ENCODE assay signal across 8 mouse cellular contexts in the genomic region with DNA sequence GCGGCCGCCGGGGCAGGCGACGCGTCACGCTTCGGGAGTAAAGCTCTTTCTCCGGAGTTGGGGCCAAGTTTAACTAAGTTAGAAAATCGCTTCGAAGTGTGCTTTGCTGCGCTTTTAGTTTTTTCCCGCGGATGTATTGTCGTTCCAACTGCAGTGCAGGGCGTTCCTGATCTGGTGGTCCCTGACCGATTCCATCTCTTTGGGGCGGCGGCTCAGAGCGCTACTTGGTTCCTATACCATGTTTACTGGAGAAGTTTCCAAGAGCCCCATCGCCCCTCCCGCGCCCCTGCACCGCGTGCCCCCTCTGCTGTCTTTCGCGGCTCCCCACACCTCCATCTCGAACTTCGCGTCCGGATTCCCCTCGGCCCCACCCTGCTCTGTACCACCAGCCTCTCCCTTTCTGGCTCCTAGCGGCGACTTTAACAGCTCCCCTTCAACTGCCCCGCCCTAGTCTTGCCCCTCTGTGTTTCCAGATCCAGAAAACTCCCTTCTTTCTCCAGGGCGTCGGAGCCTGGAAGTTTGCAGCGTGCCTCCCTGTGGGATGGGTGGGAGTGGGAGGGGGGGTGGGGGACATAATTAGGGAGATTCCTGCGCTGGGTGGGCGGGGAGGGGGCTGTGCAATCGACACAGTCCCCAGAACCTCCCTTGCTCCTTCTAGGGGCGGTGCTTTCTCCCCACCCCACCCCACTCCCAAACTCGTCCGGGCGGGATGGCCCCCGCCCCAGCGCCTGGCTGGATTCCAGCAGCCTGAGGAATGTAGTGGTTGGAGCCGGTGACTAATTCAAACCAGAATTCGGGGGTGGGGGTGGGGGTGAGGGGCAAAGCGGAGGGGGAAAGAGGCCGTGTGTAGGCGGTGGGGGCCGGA. TPM values are rescaled to one million over a fixed set of nuclear protein-coding genes. Genes with fewer than 3 reads are reported as not detected.
DNase-seq lines count a peak whose midpoint lies in the region; ATAC-seq and TF ChIP-seq lines count a peak whose summit lies in the region.

No protein-coding gene starts in this region.

- peak in 1 of 2 experiments; percentile 34 for DNase-seq in spleen, adult 2 months (ENCODE audit: low read depth in 1 of 2, low spot score in 2 of 2)
- no peak for DNase-seq in spleen, adult 12 weeks (ENCODE audit: low spot score)
- peak; percentile 96 for DNase-seq in kidney, postnatal 10 days
- DNase-seq in splenic B cell, adult 2 months (ENCODE audit: low read depth, low spot score) = peak; percentile 69
- DNase-seq in left cerebral cortex, adult 8-10 months (ENCODE audit: low spot score in 2 of 2) = no peak

- 1% methylated on average over 52 of the region's 53 CpGs for WGBS in spleen, adult 2 months
- under 1% methylated on average over 53 of the region's 53 CpGs for WGBS in embryonic facial prominence, embryonic 13.5 days
- 1% methylated on average over 53 of the region's 53 CpGs for WGBS in heart, embryonic 15.5 days

- TF ChIP-seq CTCF in spleen, adult 2 months (IDR thresholded peaks at IDR 0.05; ENCODE audit: extremely low read depth, insufficient read depth, insufficient read length, insufficient replicate concordance) = peak; percentile 5; the same call in 1 of the 2 replicates

- H3K4me1 ChIP-seq in spleen, adult 2 months (ENCODE audit: control insufficient read depth, insufficient read depth, insufficient read length) = peaks cover 21% of the 10 kb centered on the region
- H3K4me1 ChIP-seq in embryonic facial prominence, embryonic 13.5 days = peaks cover 66% of the 10 kb centered on the region
- peaks cover 73% of the 10 kb centered on the region for H3K4me1 ChIP-seq in heart, embryonic 15.5 days (replicated peaks)

- peaks cover 6% of the 10 kb centered on the region for H3K27me3 ChIP-seq in spleen, adult 2 months (ENCODE audit: control insufficient read depth, insufficient read depth, low read length)
- H3K27me3 ChIP-seq in embryonic facial prominence, embryonic 13.5 days = no peaks in the 10 kb centered on the region
- no peaks in the 10 kb centered on the region for H3K27me3 ChIP-seq in heart, embryonic 15.5 days
- no peaks in the 10 kb centered on the region for H3K27me3 ChIP-seq in splenic B cell, adult 2 months (ENCODE audit: control insufficient read depth, insufficient read depth, low read length, poor library complexity, severe bottlenecking)

- peak overlapping the region; percentile 73 for H3K4me3 ChIP-seq in spleen, adult 2 months (ENCODE audit: extremely low read depth, insufficient read depth, insufficient read length)
- peak overlapping the region; percentile 91 for H3K4me3 ChIP-seq in embryonic facial prominence, embryonic 13.5 days
- peak overlapping the region; percentile 78 for H3K4me3 ChIP-seq in heart, embryonic 15.5 days

- H3K4me2 ChIP-seq in embryonic facial prominence, embryonic 13.5 days = peak overlapping the region; percentile 79
- H3K4me2 ChIP-seq in heart, embryonic 15.5 days = peak overlapping the region; percentile 70

- peak; percentile 85 for ATAC-seq in embryonic facial prominence, embryonic 13.5 days (ENCODE audit: insufficient number of reproducible peaks, insufficient read depth, low FRiP score, low TSS enrichment, low read depth)
- ATAC-seq in heart, embryonic 15.5 days (replicated peaks; ENCODE audit: insufficient number of reproducible peaks, insufficient read depth, low FRiP score, low read depth) = peak; percentile 74
- peak; percentile 32 for ATAC-seq in megakaryocyte, adult 5-6 weeks (ENCODE audit: poor library complexity, severe bottlenecking)

- H3K36me3 ChIP-seq in spleen, adult 2 months (ENCODE audit: control insufficient read depth, insufficient read depth, low read length) = no peaks in the 10 kb centered on the region
- no peaks in the 10 kb centered on the region for H3K36me3 ChIP-seq in embryonic facial prominence, embryonic 13.5 days
- H3K36me3 ChIP-seq in heart, embryonic 15.5 days = no peaks in the 10 kb centered on the region
- no peaks in the 10 kb centered on the region for H3K36me3 ChIP-seq in splenic B cell, adult 2 months (ENCODE audit: control insufficient read depth, insufficient read depth, low read length, poor library complexity, severe bottlenecking)

- TF ChIP-seq POLR2A in spleen, adult 2 months (IDR thresholded peaks at IDR 0.05; ENCODE audit: low read depth, low read length) = no peak

- H3K9me3 ChIP-seq in embryonic facial prominence, embryonic 13.5 days = no peaks in the 10 kb centered on the region
- no peaks in the 10 kb centered on the region for H3K9me3 ChIP-seq in heart, embryonic 15.5 days (replicated peaks)

- H3K27ac ChIP-seq in spleen, adult 2 months (ENCODE audit: insufficient read depth, low read length) = peak overlapping the region; percentile 77
- peak overlapping the region; percentile 100 for H3K27ac ChIP-seq in embryonic facial prominence, embryonic 13.5 days
- H3K27ac ChIP-seq in heart, embryonic 15.5 days = peak overlapping the region; percentile 97

- H3K9ac ChIP-seq in embryonic facial prominence, embryonic 13.5 days = peak overlapping the region; percentile 97
- H3K9ac ChIP-seq in heart, embryonic 15.5 days = peak overlapping the region; percentile 89

RNA-seq across cellular contexts. Expression of a gene that starts 0.7 kb away (rescaled TPM):
- 6.9 and 8.0 TPM in 2 replicates for polyA plus RNA-seq in spleen, adult 2 months (2012; rRNA removed)
- 51.0 and 57.8 TPM in 2 replicates for polyA plus RNA-seq in embryonic facial prominence, embryonic 13.5 days (2015; fragmentation: Nextera tagmentation; extraction: Ambion mirVana)
- polyA plus RNA-seq in heart, embryonic 15.5 days (2015; fragmentation: Nextera tagmentation; extraction: Ambion mirVana) = 31.4 and 38.4 TPM in 2 replicates
- 372 and 397 TPM in 2 replicates for total RNA-seq in megakaryocyte, adult 5-6 weeks (2015)
- total RNA-seq in megakaryocyte, adult 5-6 weeks (2017) = 659 and 727 TPM in 2 replicates
- total RNA-seq in left cerebral cortex, adult 8-10 months (2022) = 10 to 100 TPM; 24.9 to 29.0 (median 27.5) TPM

RNA-seq across cellular contexts. Expression of a gene that starts 23.0 kb away (rescaled TPM):
- 206 and 242 TPM in 2 replicates for polyA plus RNA-seq in spleen, adult 2 months (2012; rRNA removed)
- polyA plus RNA-seq in embryonic facial prominence, embryonic 13.5 days (2015; fragmentation: Nextera tagmentation; extraction: Ambion mirVana) = 481 and 529 TPM in 2 replicates
- polyA plus RNA-seq in heart, embryonic 15.5 days (2015; fragmentation: Nextera tagmentation; extraction: Ambion mirVana) = 216 and 256 TPM in 2 replicates
- 319 and 343 TPM in 2 replicates for total RNA-seq in megakaryocyte, adult 5-6 weeks (2015)
- total RNA-seq in megakaryocyte, adult 5-6 weeks (2017) = 206 and 209 TPM in 2 replicates
- total RNA-seq in left cerebral cortex, adult 8-10 months (2022) = 100 to 1,000 TPM; 224 to 271 (median 243) TPM

RNA-seq across cellular contexts. Expression of a gene that starts 36.2 kb away (rescaled TPM):
- polyA plus RNA-seq in spleen, adult 2 months (2012; rRNA removed) = 18.3 and 22.3 TPM in 2 replicates
- polyA plus RNA-seq in embryonic facial prominence, embryonic 13.5 days (2015; fragmentation: Nextera tagmentation; extraction: Ambion mirVana) = 33.6 and 34.5 TPM in 2 replicates
- polyA plus RNA-seq in heart, embryonic 15.5 days (2015; fragmentation: Nextera tagmentation; extraction: Ambion mirVana) = 13.7 and 19.4 TPM in 2 replicates
- total RNA-seq in megakaryocyte, adult 5-6 weeks (2015) = 1.7 and 2.9 TPM in 2 replicates
- total RNA-seq in megakaryocyte, adult 5-6 weeks (2017) = 8.8 and 9.9 TPM in 2 replicates
- total RNA-seq in left cerebral cortex, adult 8-10 months (2022) = 10 to 100 TPM; 20.5 to 26.0 (median 22.1) TPM

RNA-seq across cellular contexts. Expression of a gene that starts 48.1 kb away (rescaled TPM):
- polyA plus RNA-seq in spleen, adult 2 months (2012; rRNA removed) = 35.0 and 37.7 TPM in 2 replicates
- 187 and 189 TPM in 2 replicates for polyA plus RNA-seq in embryonic facial prominence, embryonic 13.5 days (2015; fragmentation: Nextera tagmentation; extraction: Ambion mirVana)
- 74.2 and 99.5 TPM in 2 replicates for polyA plus RNA-seq in heart, embryonic 15.5 days (2015; fragmentation: Nextera tagmentation; extraction: Ambion mirVana)
- 47.3 and 53.3 TPM in 2 replicates for total RNA-seq in megakaryocyte, adult 5-6 weeks (2015)
- 98.8 and 106 TPM in 2 replicates for total RNA-seq in megakaryocyte, adult 5-6 weeks (2017)
- 10 to 100 TPM; 46.8 to 53.8 (median 50.4) TPM for total RNA-seq in left cerebral cortex, adult 8-10 months (2022)

Comparison
In these comparisons a context has a peak if more than half of its experiments do, and no peak if none do; other contexts are left out.
1. DNase-seq: peak in kidney, postnatal 10 days (single experiment) and splenic B cell, adult 2 months (single experiment); none in spleen, adult 12 weeks (single experiment) and left cerebral cortex, adult 8-10 months (0 of 2).
2. ATAC-seq: peak in every context shown above with its lines; median percentile 85 in embryonic facial prominence, embryonic 13.5 days; 74 in heart, embryonic 15.5 days; 32 in megakaryocyte, adult 5-6 weeks.
3. Peak in every context shown above with its lines, with median percentiles within 50 percentile points of each other: H3K27ac ChIP-seq and H3K4me3 ChIP-seq.